Comparison of ENCODE assay signal across 13 mouse cellular contexts in genomic region chr14:40893196-40893595, GRCm38 (mm10). TPM values are rescaled to one million over a fixed set of nuclear protein-coding genes. Genes with fewer than 3 reads are reported as not detected.
DNase-seq lines count a peak whose midpoint lies in the region; ATAC-seq and TF ChIP-seq lines count a peak whose summit lies in the region.
"Had no signal": no experiment of that assay in that cellular context is flagged by ENCODE, and none has a peak within 500 bp of the region (broad histone marks: within the 10 kb centered on the region; RNA-seq: fewer than 3 reads in every experiment).

Gene Sh2d4b (minus strand): TSS chr14:40893266.

- no peak for ATAC-seq in heart, embryonic 15.5 days (replicated peaks; ENCODE audit: insufficient number of reproducible peaks, insufficient read depth, low FRiP score, low read depth)
- ATAC-seq in liver, embryonic 12.5 days, result peak; percentile 40; the same call in 1 of the 2 replicates
- no peak for ATAC-seq in limb, embryonic 14.5 days (ENCODE audit: low FRiP score, low read depth)
- ATAC-seq: intestine, postnatal 0 days; Patski had no signal

- H3K9me3 ChIP-seq in heart, embryonic 15.5 days (replicated peaks), result no peaks in the 10 kb centered on the region
- H3K9me3 ChIP-seq in liver, embryonic 12.5 days (replicated peaks), result no peaks in the 10 kb centered on the region
- H3K9me3 ChIP-seq in MEL (replicated peaks; ENCODE audit: insufficient read depth, low read length), result no peaks in the 10 kb centered on the region
- H3K9me3 ChIP-seq in limb, embryonic 14.5 days (ENCODE audit: control insufficient read depth, low read length), result no peaks in the 10 kb centered on the region
- H3K9me3 ChIP-seq: neural tube, embryonic 12.5 days had no signal

- peaks cover 16% of the 10 kb centered on the region; the same call in 1 of the 2 replicates for H3K4me1 ChIP-seq in heart, embryonic 15.5 days (replicated peaks)
- peaks cover 19% of the 10 kb centered on the region for H3K4me1 ChIP-seq in liver, embryonic 12.5 days
- H3K4me1 ChIP-seq in MEL (ENCODE audit: control insufficient read depth in 1 of 2, insufficient read depth in 2 of 2, low read length in 2 of 2), result no peaks in the 10 kb centered on the region
- H3K4me1 ChIP-seq in limb, embryonic 14.5 days (ENCODE audit: control insufficient read depth, insufficient read depth, low read length), result peaks cover 13% of the 10 kb centered on the region
- H3K4me1 ChIP-seq: neural tube, embryonic 12.5 days had no signal

- no peak for TF ChIP-seq EP300 in MEL (IDR thresholded peaks at IDR 0.05; ENCODE audit: low read depth in 1 of 2, low read length in 2 of 2)

- no peak within 1 kb of the TSS for H3K4me2 ChIP-seq in heart, embryonic 15.5 days
- H3K4me2 ChIP-seq in liver, embryonic 12.5 days, result no peak within 1 kb of the TSS
- H3K4me2 ChIP-seq in limb, embryonic 14.5 days (replicated peaks; ENCODE audit: low read depth, low read length, severe bottlenecking), result peak within 1 kb of the TSS; percentile 49

- no peak for TF ChIP-seq RAD21 in MEL (IDR thresholded peaks at IDR 0.05; ENCODE audit: low read depth, low read length)

- no peak within 1 kb of the TSS for H3K4me3 ChIP-seq in heart, embryonic 15.5 days
- no peak within 1 kb of the TSS for H3K4me3 ChIP-seq in liver, embryonic 12.5 days
- no peak within 1 kb of the TSS for H3K4me3 ChIP-seq in MEL (ENCODE audit: control insufficient read depth in 1 of 2, insufficient read depth in 1 of 2, low read depth in 2 of 2, low read length in 2 of 2)
- no peak within 1 kb of the TSS for H3K4me3 ChIP-seq in limb, embryonic 14.5 days (replicated peaks; ENCODE audit: low read length)
- H3K4me3 ChIP-seq: neural tube, embryonic 12.5 days had no signal

- H3K27ac ChIP-seq in heart, embryonic 15.5 days, result peak within 1 kb of the TSS; percentile 11; the same call in 1 of the 2 replicates
- no peak within 1 kb of the TSS for H3K27ac ChIP-seq in liver, embryonic 12.5 days
- H3K27ac ChIP-seq in MEL (ENCODE audit: control insufficient read depth, low read depth, low read length), result no peak within 1 kb of the TSS
- H3K27ac ChIP-seq in limb, embryonic 14.5 days (replicated peaks; ENCODE audit: low read depth, low read length), result no peak within 1 kb of the TSS
- H3K27ac ChIP-seq: neural tube, embryonic 12.5 days had no signal

- no peak for DNase-seq in heart, adult 8-10 months (ENCODE audit: low spot score)
- DNase-seq in liver (no peak), MEL (ENCODE audit: low read depth, low spot score) (no peak)
- DNase-seq in limb, embryonic 14.5 days (ENCODE audit: low spot score), result no peak
- DNase-seq in lung, postnatal 10 days, result no peak
- DNase-seq: cerebellum, adult 9-11 months; gastrocnemius, postnatal 14 days; kidney, postnatal 36 days had no signal

- no peaks in the 10 kb centered on the region for H3K36me3 ChIP-seq in heart, embryonic 15.5 days
- H3K36me3 ChIP-seq in liver, embryonic 12.5 days, result no peaks in the 10 kb centered on the region
- H3K36me3 ChIP-seq in MEL (ENCODE audit: control insufficient read depth in 1 of 2, insufficient read depth in 2 of 2, low read length in 2 of 2), result no peaks in the 10 kb centered on the region
- no peaks in the 10 kb centered on the region for H3K36me3 ChIP-seq in limb, embryonic 14.5 days (ENCODE audit: control insufficient read depth, insufficient read depth, low read length)
- H3K36me3 ChIP-seq: neural tube, embryonic 12.5 days had no signal

- H3K9ac ChIP-seq in heart, embryonic 15.5 days, result no peak within 1 kb of the TSS
- H3K9ac ChIP-seq in liver, embryonic 12.5 days, result no peak within 1 kb of the TSS
- H3K9ac ChIP-seq in MEL (ENCODE audit: control insufficient read depth, low read depth, low read length, poor library complexity, severe bottlenecking), result no peak within 1 kb of the TSS
- no peak within 1 kb of the TSS for H3K9ac ChIP-seq in limb, embryonic 14.5 days (ENCODE audit: low read depth, low read length, severe bottlenecking)
- H3K9ac ChIP-seq: neural tube, embryonic 12.5 days had no signal

- 31% methylated on average over 3 of the region's 3 CpGs for WGBS in heart, embryonic 15.5 days
- 34% methylated on average over 3 of the region's 3 CpGs for WGBS in liver, embryonic 12.5 days (ENCODE audit: insufficient replicate concordance)
- WGBS in limb, embryonic 14.5 days, result 66% methylated on average over 3 of the region's 3 CpGs

- no peaks in the 10 kb centered on the region for H3K27me3 ChIP-seq in heart, embryonic 15.5 days
- H3K27me3 ChIP-seq in liver, embryonic 12.5 days (replicated peaks), result no peaks in the 10 kb centered on the region
- H3K27me3 ChIP-seq in MEL (ENCODE audit: control insufficient read depth in 1 of 2, insufficient read depth in 2 of 2, low read length in 2 of 2), result peaks cover 0 to 1% of the 10 kb centered on the region in 2 experiments; a peak in 1 of 4 replicates
- H3K27me3 ChIP-seq in limb, embryonic 14.5 days (ENCODE audit: control insufficient read depth, insufficient read depth, low read length), result no peaks in the 10 kb centered on the region
- H3K27me3 ChIP-seq: neural tube, embryonic 12.5 days had no signal

- TF ChIP-seq POLR2A in MEL (IDR thresholded peaks at IDR 0.05; ENCODE audit: control insufficient read depth in 1 of 2, insufficient read depth in 1 of 2, low read depth in 1 of 2, low read length in 2 of 2, poor library complexity in 1 of 2), result no peak
- TF ChIP-seq POLR2A in limb, embryonic 14.5 days (IDR thresholded peaks at IDR 0.05; ENCODE audit: borderline replicate concordance, extremely low read depth, insufficient read depth, insufficient read length), result no peak

- no peak for TF ChIP-seq CTCF in MEL (IDR thresholded peaks at IDR 0.05 in 2 of 3, conservative IDR thresholded peaks at IDR 0.05 in 1 of 3; ENCODE audit: control insufficient read depth in 1 of 3, insufficient read depth in 1 of 3, low read depth in 2 of 3, low read length in 3 of 3, poor library complexity in 1 of 3, severe bottlenecking in 1 of 3)

- H3K79me2 ChIP-seq in MEL (ENCODE audit: control insufficient read depth, insufficient read depth, low read length, poor library complexity), result no peaks in the 10 kb centered on the region

TF ChIP-seq in MEL, 35 proteins besides CTCF, POLR2A, EP300 and RAD21:
- TF ChIP-seq MXI1 (IDR thresholded peaks at IDR 0.05; ENCODE audit: low read depth, low read length), result no peak
- peak; percentile 30; the same call in 1 of the 2 replicates for TF ChIP-seq ETS1 (IDR thresholded peaks at IDR 0.05; ENCODE audit: low read depth, low read length)

RNA-seq across cellular contexts. Expression of gene Sh2d4b, which starts in this region (rescaled TPM):
- 0.69 and 4.3 TPM in 2 replicates for polyA plus RNA-seq in heart, embryonic 15.5 days (2015; fragmentation: Nextera tagmentation; extraction: Ambion mirVana)
- total RNA-seq in heart, adult 8-10 months (2022), result under 1 TPM; 0.53 to 0.80 (median 0.66) TPM
- polyA plus RNA-seq in liver, embryonic 12.5 days (2016; fragmentation: Nextera tagmentation; extraction: Ambion mirVana), result 0.16 and 0.20 TPM in 2 replicates
- total RNA-seq in MEL (2012; rRNA removed), result 0.12 TPM in 1 of 2 replicates, not detected in the other
- under 1 TPM in 1 of 2 experiments, not detected in 1; 0.26 TPM for polyA plus RNA-seq in MEL (2012; ENCODE audit: insufficient read depth in 1 of 2, insufficient read length in 2 of 2, low read depth in 1 of 2, low replicate concordance in 2 of 2, missing spikeins in 1 of 2)
- polyA plus RNA-seq in limb, embryonic 14.5 days (2012; rRNA removed), result 0.92 and 1.2 TPM in 2 replicates
- polyA plus RNA-seq in limb, embryonic 14.5 days (2014; fragmentation: Nextera tagmentation; extraction: Ambion mirVana), result 0.48 and 0.64 TPM in 2 replicates
- polyA plus RNA-seq: intestine, postnatal 0 days had no signal

Comparison
In these comparisons a context has a peak if more than half of its experiments do, and no peak if none do; other contexts are left out.
1. Peak in ATAC-seq in liver, embryonic 12.5 days; RNA of the gene not detected or under 1 TPM.